In genomic region chr12:31924135-31924534, GRCm38 (mm10) we compare ENCODE assay signal across 22 mouse cellular contexts.
"Had no signal": no experiment of that assay in that cellular context is flagged by ENCODE, and none has a peak within 500 bp of the region (broad histone marks: within the 10 kb centered on the region; RNA-seq: fewer than 3 reads in every experiment).

No protein-coding gene starts in this region.

- H3K4me1 ChIP-seq: heart, embryonic 13.5 days; heart, embryonic 15.5 days; hindbrain, embryonic 13.5 days; hindbrain, embryonic 15.5 days; limb, embryonic 10.5 days had no signal

- H3K9me3 ChIP-seq: heart, embryonic 13.5 days; heart, embryonic 15.5 days; hindbrain, embryonic 13.5 days; hindbrain, embryonic 15.5 days; limb, embryonic 10.5 days; limb, embryonic 12.5 days; liver, embryonic 13.5 days had no signal

- DNase-seq: gastrocnemius, adult 2 months; gastrocnemius, postnatal 10 days; gastrocnemius, postnatal 25 days; heart, adult 2 months; heart, postnatal 14 days; heart, postnatal 36 days; kidney, adult 11 months; kidney, adult 2 months; kidney, postnatal 10 days; kidney, postnatal 25 days; kidney, postnatal 4 days; liver; liver, embryonic 13.5 days had no signal

- H3K4me3 ChIP-seq: gastrocnemius, adult 2 months; heart, adult 2 months; heart, embryonic 13.5 days; heart, embryonic 15.5 days; hindbrain, embryonic 13.5 days; hindbrain, embryonic 15.5 days; left cerebral cortex, adult 2 months; limb, embryonic 10.5 days; limb, embryonic 12.5 days; liver, embryonic 13.5 days had no signal

- ATAC-seq: hindbrain, postnatal 0 days; intestine, embryonic 16.5 days had no signal

- H3K27ac ChIP-seq: gastrocnemius, adult 2 months; heart, adult 2 months; heart, embryonic 13.5 days; heart, embryonic 15.5 days; hindbrain, embryonic 13.5 days; hindbrain, embryonic 15.5 days; hindbrain, postnatal 0 days; left cerebral cortex, adult 2 months; limb, embryonic 10.5 days; liver, embryonic 13.5 days had no signal

- H3K9ac ChIP-seq: heart, embryonic 13.5 days; heart, embryonic 15.5 days; hindbrain, embryonic 13.5 days; hindbrain, embryonic 15.5 days; limb, embryonic 12.5 days; liver, embryonic 13.5 days had no signal

- H3K27me3 ChIP-seq: heart, embryonic 13.5 days; heart, embryonic 15.5 days; hindbrain, embryonic 13.5 days; hindbrain, embryonic 15.5 days; limb, embryonic 12.5 days; liver, embryonic 13.5 days had no signal
